Mouse (Mus musculus) macrophage (primary cell): ENCODE data around the gene Slc25a26. TPM values are rescaled to one million over a fixed set of nuclear protein-coding genes. Genes with fewer than 3 reads are reported as not detected.

Experiments
- H3K27ac ChIP-seq: fragments of 350-480 bp; formaldehyde crosslinking; 2 replicates; pipeline ENCODE4 v1.9.0; 2021
- H3K36me3 ChIP-seq: fragments of 350-480 bp; formaldehyde crosslinking; 2 replicates; pipeline ENCODE4 v1.9.0; 2021; ENCODE audit errors: inconsistent target
- H3K4me3 ChIP-seq: fragments of 350-480 bp; formaldehyde crosslinking; 2 replicates; pipeline ENCODE4 v1.9.0; 2021; ENCODE audit errors: inconsistent target
- H3K79me2 ChIP-seq: fragments of 350-480 bp; formaldehyde crosslinking; 2 replicates; pipeline ENCODE4 v1.9.0; 2021; ENCODE audit errors: inconsistent target
- WGBS: methylation state at CpG from one replicate; pipeline ENCODE4 v1.1.7; 2026; ENCODE audit warnings: inconsistent platforms; ENCODE audit not compliant: missing documents; 5-methylcytosine and 5-hydroxymethylcytosine counted together
- polyA plus RNA-seq: library from polyadenylated mRNA; stranded (reverse); fragments of 250-400 nt; gene quantifications from 3 replicates; pipeline ENCODE4 v1.2.4, GENCODE M21; 2018; ENCODE audit warnings: inconsistent platforms

Slc25a26 gene
- polyA plus RNA-seq, 1 experiment from 2014 or later, result 3.0 TPM

- Histone ChIP-seq H3K27ac (no peak overlapping the region), H3K36me3 (no peaks in the 10 kb centered on the region), H3K4me3 (no peak overlapping the region), H3K79me2 (no peaks in the 10 kb centered on the region)
- 35% methylated on average over 9 of the region's 10 CpGs for WGBS
Observed at GRCm38 (mm10) chr6:94647574-94648430, 147.7 kb downstream of the Slc25a26 start.

GRCm38 (mm10) chr6:94648496-94648895 lies 148.4 kb downstream of the Slc25a26 start:
- Histone ChIP-seq H3K27ac (no peak overlapping the region), H3K4me3 (no peak overlapping the region), H3K79me2 (no peaks in the 10 kb centered on the region), H3K36me3 (no peaks in the 10 kb centered on the region)
- WGBS, result 76% methylated on average over 4 of the region's 4 CpGs

GRCm38 (mm10) chr6:94649637-94650036 lies 149.5 kb downstream of the Slc25a26 start:
- H3K4me3 ChIP-seq, result no peak overlapping the region
- H3K36me3 ChIP-seq, result no peaks in the 10 kb centered on the region
- no peak overlapping the region for H3K27ac ChIP-seq
- 100% methylated on average over 1 of the region's 1 CpGs for WGBS
- H3K79me2 ChIP-seq, result no peaks in the 10 kb centered on the region

- no peaks in the 10 kb centered on the region for H3K36me3 ChIP-seq
- H3K79me2 ChIP-seq, result no peaks in the 10 kb centered on the region
- H3K27ac ChIP-seq, result no peak overlapping the region
- whole genome bisulfite sequencing, result 95% methylated on average over 17 of the region's 17 CpGs
- no peak overlapping the region for H3K4me3 ChIP-seq
Observed at GRCm38 (mm10) chr6:94651541-94651940, 151.4 kb downstream of the Slc25a26 start.

- Histone ChIP-seq H3K4me3 (no peak overlapping the region), H3K27ac (no peak overlapping the region), H3K79me2 (no peaks in the 10 kb centered on the region), H3K36me3 (no peaks in the 10 kb centered on the region)
- 93% methylated on average over 6 of the region's 6 CpGs for WGBS
Observed at GRCm38 (mm10) chr6:94652659-94653213, 152.6 kb downstream of the Slc25a26 start.

- H3K4me3 ChIP-seq, result no peak overlapping the region
- no peak overlapping the region for H3K27ac ChIP-seq
- 86% methylated on average over 10 of the region's 10 CpGs for WGBS
- H3K79me2 ChIP-seq, result no peaks in the 10 kb centered on the region
- no peaks in the 10 kb centered on the region for H3K36me3 ChIP-seq
Observed at GRCm38 (mm10) chr6:94653388-94654316, 153.5 kb downstream of the Slc25a26 start.

Other genes with a start within 250 kb of the Slc25a26 start
- gene Magi1, start 216.4 kb upstream of the Slc25a26 start, polyA plus RNA-seq, result 0.14 TPM in 1 of 3 replicates, not detected in the others
- gene Lrig1, start 199.8 kb downstream of the Slc25a26 start, polyA plus RNA-seq, result 0.04 to 0.91 TPM (median 0.30 TPM) in 3 replicates